Mouse (Mus musculus): ENCODE measurements around the gene Slc4a1ap. TPM values are rescaled to one million over a fixed set of nuclear protein-coding genes. Genes with fewer than 3 reads are reported as not detected.
A peak's percentile ranks its signal among the peaks of the same experiment; 100 is the strongest.

Slc4a1ap gene
- total and polyA plus RNA-seq, 2 experiments from 2014 or later: 25.6 to 29.3 TPM

DNA sequence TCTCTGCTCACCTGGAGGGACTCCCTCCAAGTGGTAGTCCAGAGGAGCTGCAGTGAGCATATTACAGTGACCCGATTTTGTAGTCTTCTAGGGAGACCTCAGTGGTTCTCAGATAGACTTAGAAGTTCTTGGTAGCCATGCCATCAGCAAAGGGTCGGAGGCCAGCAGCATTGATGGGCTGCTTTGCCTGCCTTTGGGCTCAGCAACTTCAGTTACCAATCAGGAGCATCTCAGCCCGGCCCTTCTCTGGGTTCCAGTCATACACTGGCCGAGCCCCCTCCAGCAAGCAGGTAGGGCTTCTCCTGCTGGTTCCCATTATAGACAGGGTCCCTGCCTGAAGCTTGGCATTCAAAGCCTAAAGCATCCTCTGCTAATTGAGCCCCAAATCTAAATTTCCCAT, 69.1 kb downstream of the Slc4a1ap start:
- H3K4me2 ChIP-seq (ENCODE audit: low read depth): no peak overlapping the region

GRCm38 (mm10) chr5:31596481-31597429, 70.0 kb downstream of the Slc4a1ap start, which contains the start of gene Mrpl33:
Gene Mrpl33 (plus strand): TSS chr5:31596935.
- DNase-seq: peak; percentile 47
- no peaks in the 10 kb centered on the region for H3K36me3 ChIP-seq (ENCODE audit: insufficient read depth)
- H3K4me2 ChIP-seq (ENCODE audit: low read depth): peak within 1 kb of the TSS; percentile 49
- no peak within 1 kb of the TSS for H3K27ac ChIP-seq (ENCODE audit: low read depth, low read length)
- H3K9ac ChIP-seq: peak within 1 kb of the TSS; percentile 40
- peak within 1 kb of the TSS; percentile 26 for H3K4me3 ChIP-seq (ENCODE audit: low read depth, low read length)
- WGBS: 6% methylated on average over 26 of the region's 26 CpGs
- TF ChIP-seq CTCF (IDR thresholded peaks at IDR 0.05; ENCODE audit: low read depth): peak; percentile 42; the same call in 1 of the 2 replicates
- no peaks in the 10 kb centered on the region for H3K27me3 ChIP-seq (ENCODE audit: insufficient read depth, low read length)
- peak; percentile 71; the same call in 1 of the 2 replicates for ATAC-seq
- no peaks in the 10 kb centered on the region for H3K9me3 ChIP-seq (ENCODE audit: low read length)
- peaks cover 8% of the 10 kb centered on the region; the same call in 1 of the 2 replicates for H3K4me1 ChIP-seq (ENCODE audit: insufficient read depth)

More for the DNA sequence above, 69.1 kb downstream of the Slc4a1ap start:
- Histone ChIP-seq H3K9me3 (ENCODE audit: low read length) (no peaks in the 10 kb centered on the region), H3K27ac (ENCODE audit: low read depth, low read length) (no peak overlapping the region), H3K27me3 (ENCODE audit: insufficient read depth, low read length) (no peaks in the 10 kb centered on the region), H3K36me3 (ENCODE audit: insufficient read depth) (no peaks in the 10 kb centered on the region), H3K4me1 (ENCODE audit: insufficient read depth) (peaks cover 8% of the 10 kb centered on the region; the same call in 1 of the 2 replicates), H3K4me3 (ENCODE audit: low read depth, low read length) (no peak overlapping the region), H3K9ac (no peak overlapping the region)
- no peak for ATAC-seq
- TF ChIP-seq CTCF (IDR thresholded peaks at IDR 0.05; ENCODE audit: low read depth): no peak
- WGBS: 58% methylated on average over 4 of the region's 4 CpGs
- DNase-seq: no peak

DNA sequence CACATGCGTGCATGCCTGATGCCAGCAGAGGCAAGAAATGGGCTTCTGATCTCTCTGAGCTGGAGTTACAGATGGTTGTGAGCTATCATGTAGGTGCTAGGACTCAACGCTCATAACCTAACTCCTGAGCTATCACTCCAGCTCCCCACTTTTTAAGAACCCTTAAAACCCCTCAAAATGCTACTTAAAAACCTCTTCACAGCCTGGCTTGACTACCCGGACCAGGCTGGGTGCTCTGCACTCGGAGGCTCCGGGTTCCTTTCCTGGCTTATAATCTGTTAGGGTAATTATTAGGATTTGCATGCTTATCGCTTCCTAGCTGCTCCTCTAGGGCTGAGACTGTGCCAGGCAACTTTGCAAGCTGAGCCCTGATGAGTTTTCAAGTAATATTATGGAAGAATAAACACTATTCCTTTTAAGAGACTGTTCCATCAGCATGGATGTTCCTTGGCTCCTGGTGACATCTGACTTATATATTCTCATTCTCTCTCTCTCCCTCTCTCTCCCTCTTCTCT, 70.7 kb downstream of the Slc4a1ap start:
- ATAC-seq (no peak), DNase-seq (no peak)
- Histone ChIP-seq H3K4me1 (ENCODE audit: insufficient read depth) (peaks cover 8% of the 10 kb centered on the region; the same call in 1 of the 2 replicates), H3K4me3 (ENCODE audit: low read depth, low read length) (no peak overlapping the region), H3K36me3 (ENCODE audit: insufficient read depth) (no peaks in the 10 kb centered on the region), H3K27ac (ENCODE audit: low read depth, low read length) (no peak overlapping the region), H3K27me3 (ENCODE audit: insufficient read depth, low read length) (no peaks in the 10 kb centered on the region), H3K4me2 (ENCODE audit: low read depth) (no peak overlapping the region), H3K9ac (no peak overlapping the region), H3K9me3 (ENCODE audit: low read length) (no peaks in the 10 kb centered on the region)
- WGBS: 57% methylated on average over 6 of the region's 6 CpGs
- no peak for TF ChIP-seq CTCF (IDR thresholded peaks at IDR 0.05; ENCODE audit: low read depth)

DNA sequence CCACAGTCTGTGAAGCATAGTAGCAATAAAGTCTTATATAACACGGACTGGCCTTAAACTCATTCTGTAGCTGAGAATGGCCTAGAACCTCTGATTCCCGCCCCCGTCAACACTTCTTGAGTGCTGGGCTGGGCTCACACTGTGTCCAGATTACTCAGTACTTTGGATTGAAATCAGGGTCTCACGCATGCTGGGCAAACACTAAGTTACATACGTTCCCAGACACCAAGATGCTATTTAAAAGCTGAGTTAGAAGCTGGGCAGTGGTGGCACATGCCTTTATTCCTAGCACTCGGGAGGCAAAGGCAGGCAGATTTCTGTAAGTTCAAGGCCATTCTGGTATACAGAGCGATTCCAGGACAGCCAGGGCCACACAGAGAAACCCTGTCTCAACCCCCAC, 71.3 kb downstream of the Slc4a1ap start:
- Histone ChIP-seq H3K4me2 (ENCODE audit: low read depth) (no peak overlapping the region), H3K27ac (ENCODE audit: low read depth, low read length) (no peak overlapping the region), H3K4me1 (ENCODE audit: insufficient read depth) (peaks cover 8% of the 10 kb centered on the region; the same call in 1 of the 2 replicates), H3K9me3 (ENCODE audit: low read length) (no peaks in the 10 kb centered on the region), H3K36me3 (ENCODE audit: insufficient read depth) (no peaks in the 10 kb centered on the region), H3K9ac (no peak overlapping the region), H3K27me3 (ENCODE audit: insufficient read depth, low read length) (no peaks in the 10 kb centered on the region), H3K4me3 (ENCODE audit: low read depth, low read length) (no peak overlapping the region)
- WGBS: 84% methylated on average over 7 of the region's 7 CpGs
- ATAC-seq (no peak), DNase-seq (no peak)
- TF ChIP-seq CTCF (IDR thresholded peaks at IDR 0.05; ENCODE audit: low read depth): no peak

DNA sequence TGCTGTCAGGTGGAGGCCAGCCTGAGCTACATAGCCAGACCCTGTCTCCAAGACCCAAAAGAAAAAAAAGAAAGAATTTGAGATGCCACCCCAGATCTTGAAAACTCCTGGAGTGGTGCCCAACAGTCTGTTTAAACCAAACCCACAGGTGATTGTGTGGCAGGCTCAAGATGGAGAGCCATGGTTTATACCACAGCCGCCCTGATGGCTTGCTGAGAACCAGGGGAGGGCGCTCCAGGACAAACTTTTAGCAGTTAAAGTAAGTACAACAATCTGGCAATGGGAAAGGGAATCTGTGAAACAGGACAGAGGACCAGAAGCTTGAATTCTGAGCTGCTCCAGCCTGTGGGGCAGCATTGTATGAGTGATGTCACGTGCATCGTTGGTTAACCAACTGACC, 71.8 kb downstream of the Slc4a1ap start:
- Histone ChIP-seq H3K9ac (no peak overlapping the region), H3K4me3 (ENCODE audit: low read depth, low read length) (no peak overlapping the region), H3K36me3 (ENCODE audit: insufficient read depth) (no peaks in the 10 kb centered on the region), H3K9me3 (ENCODE audit: low read length) (no peaks in the 10 kb centered on the region), H3K27me3 (ENCODE audit: insufficient read depth, low read length) (no peaks in the 10 kb centered on the region), H3K27ac (ENCODE audit: low read depth, low read length) (no peak overlapping the region), H3K4me1 (ENCODE audit: insufficient read depth) (peaks cover 8% of the 10 kb centered on the region; the same call in 1 of the 2 replicates), H3K4me2 (ENCODE audit: low read depth) (no peak overlapping the region)
- ATAC-seq: no peak
- peak; percentile 45; the same call in 1 of the 2 replicates for TF ChIP-seq CTCF (IDR thresholded peaks at IDR 0.05; ENCODE audit: low read depth)
- 59% methylated on average over 4 of the region's 4 CpGs for WGBS
- DNase-seq: peak; percentile 42

DNA sequence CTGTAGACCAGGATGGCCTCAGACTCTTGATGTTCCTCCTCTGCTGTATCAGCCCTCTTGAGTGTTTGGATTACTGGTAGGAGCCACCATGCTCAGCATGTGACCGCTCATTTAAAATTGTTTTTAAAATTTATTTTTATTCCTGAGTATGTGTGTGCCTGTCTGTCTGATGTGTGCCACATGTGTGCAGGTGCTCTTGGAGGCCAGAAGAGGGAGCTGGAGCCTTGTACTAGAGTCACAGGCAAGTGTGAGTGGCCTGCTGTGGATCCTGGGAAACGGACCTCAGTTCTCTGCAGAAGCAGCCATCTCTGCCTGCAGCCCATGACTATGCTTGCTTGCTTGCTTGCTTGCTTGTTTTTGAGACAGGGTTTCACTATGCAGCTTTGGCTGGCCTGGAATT, 72.4 kb downstream of the Slc4a1ap start:
- Histone ChIP-seq H3K9ac (no peak overlapping the region), H3K4me2 (ENCODE audit: low read depth) (no peak overlapping the region), H3K4me1 (ENCODE audit: insufficient read depth) (peaks cover 8% of the 10 kb centered on the region; the same call in 1 of the 2 replicates), H3K36me3 (ENCODE audit: insufficient read depth) (no peaks in the 10 kb centered on the region), H3K9me3 (ENCODE audit: low read length) (no peaks in the 10 kb centered on the region), H3K4me3 (ENCODE audit: low read depth, low read length) (no peak overlapping the region), H3K27ac (ENCODE audit: low read depth, low read length) (no peak overlapping the region), H3K27me3 (ENCODE audit: insufficient read depth, low read length) (no peaks in the 10 kb centered on the region)
- ATAC-seq (no peak), DNase-seq (no peak)
- TF ChIP-seq CTCF (IDR thresholded peaks at IDR 0.05; ENCODE audit: low read depth): peak; percentile 44; the same call in 1 of the 2 replicates
- 78% methylated on average over 2 of the region's 2 CpGs for WGBS
